Mouse (Mus musculus) midbrain, embryonic 16.5 days (tissue): ENCODE results near the gene Anxa2. TPM values are rescaled to one million over a fixed set of nuclear protein-coding genes. Genes with fewer than 3 reads are reported as not detected.

Experiments
- ATAC-seq: fragments of 200-750 bp; cut with Nextera tagmentation; 2 replicates; pipeline ENCODE4 v1.8.0; 2017; ENCODE audit warnings: moderate TSS enrichment
- H3K27ac ChIP-seq: fragments of 300-500 bp; sonication (generic); 2 replicates; pipeline ENCODE4 v1.5.1; 2014; ENCODE audit warnings: mild to moderate bottlenecking, low read length, mixed read lengths
- H3K27me3 ChIP-seq: fragments of 300-500 bp; sonication (generic); 2 replicates; pipeline ENCODE4 v1.6.1; 2014; ENCODE audit warnings: low read depth, low read length, mixed read lengths; ENCODE audit not compliant: control insufficient read depth, insufficient read depth
- H3K36me3 ChIP-seq: fragments of 300-500 bp; sonication (generic); 2 replicates; pipeline ENCODE4 v1.6.1; 2014; ENCODE audit warnings: mild to moderate bottlenecking, low read length, moderate library complexity, mixed read lengths; ENCODE audit not compliant: control insufficient read depth, insufficient read depth
- H3K4me1 ChIP-seq: fragments of 300-500 bp; sonication (generic); 2 replicates; pipeline ENCODE4 v1.6.1; 2014; ENCODE audit warnings: mild to moderate bottlenecking, low read length, mixed read lengths; ENCODE audit not compliant: control insufficient read depth, insufficient read depth
- H3K4me2 ChIP-seq: fragments of 300-500 bp; sonication (generic); 2 replicates; pipeline ENCODE4 v1.6.1; 2014; ENCODE audit warnings: mild to moderate bottlenecking, low read length, mixed read lengths
- H3K4me3 ChIP-seq: fragments of 300-500 bp; sonication (generic); 2 replicates; pipeline ENCODE4 v1.5.1; 2014; ENCODE audit warnings: low read depth, mild to moderate bottlenecking, low read length, moderate library complexity, mixed read lengths
- H3K9ac ChIP-seq: fragments of 300-500 bp; sonication (generic); 2 replicates; pipeline ENCODE4 v1.6.1; 2014; ENCODE audit warnings: low read depth, low read length, mixed read lengths
- H3K9me3 ChIP-seq: fragments of 300-500 bp; sonication (generic); replicated peaks from 2 replicates; pipeline ENCODE4 v1.6.1; 2014; ENCODE audit warnings: mild to moderate bottlenecking, low read length, mixed read lengths; ENCODE audit not compliant: control insufficient read depth, poor library complexity, severe bottlenecking
- WGBS: fragments of 180-500 bp; shearing (Covaris S2); extraction: QIAGEN DNeasy Blood & Tissue Kit; methylation state at CpG from one replicate; pipeline ENCODE4 v1.1.7; 2014; 5-methylcytosine and 5-hydroxymethylcytosine counted together
- polyA plus RNA-seq: library from polyadenylated mRNA; unstranded; fragments of >200 nt; fragmentation: Nextera tagmentation; extraction: Ambion mirVana; gene quantifications from 2 replicates; pipeline ENCODE4 v1.2.1, GENCODE M21; 2015

Gene Anxa2
- polyA plus RNA-seq, 1 experiment from 2014 or later, result 95.3 TPM

- no peak overlapping the region for H3K4me2 ChIP-seq
- ATAC-seq, result peak; percentile 26; the same call in 1 of the 2 replicates
- WGBS, result 43% methylated on average over 12 of the region's 12 CpGs
- no peak overlapping the region for H3K27ac ChIP-seq
- H3K4me3 ChIP-seq, result no peak overlapping the region
- no peaks in the 10 kb centered on the region; the same call in 1 of the 2 replicates for H3K27me3 ChIP-seq
- peaks cover 5% of the 10 kb centered on the region; the same call in 1 of the 2 replicates for H3K4me1 ChIP-seq
- H3K9ac ChIP-seq, result no peak overlapping the region
- no peaks in the 10 kb centered on the region for H3K9me3 ChIP-seq
- no peaks in the 10 kb centered on the region for H3K36me3 ChIP-seq
Observed at GRCm38 (mm10) chr9:69483811-69484210, 30.4 kb downstream of the Anxa2 start.

- H3K4me3 ChIP-seq, result no peak overlapping the region
- no peak overlapping the region for H3K9ac ChIP-seq
- H3K4me2 ChIP-seq, result no peak overlapping the region
- no peaks in the 10 kb centered on the region for H3K36me3 ChIP-seq
- H3K9me3 ChIP-seq, result no peaks in the 10 kb centered on the region
- peaks cover 6% of the 10 kb centered on the region; the same call in 1 of the 2 replicates for H3K4me1 ChIP-seq
- no peak overlapping the region for H3K27ac ChIP-seq
- no peaks in the 10 kb centered on the region; the same call in 1 of the 2 replicates for H3K27me3 ChIP-seq
- ATAC-seq, result no peak
- WGBS, result 72% methylated on average over 8 of the region's 8 CpGs
Observed at GRCm38 (mm10) chr9:69486140-69486539, 32.7 kb downstream of the Anxa2 start.

GRCm38 (mm10) chr9:69488510-69488909, 35.1 kb downstream of the Anxa2 start:
- no peaks in the 10 kb centered on the region; the same call in 1 of the 2 replicates for H3K27me3 ChIP-seq
- no peak for ATAC-seq
- H3K36me3 ChIP-seq, result no peaks in the 10 kb centered on the region
- peak overlapping the region; percentile 13; the same call in 1 of the 2 replicates for H3K4me2 ChIP-seq
- H3K9me3 ChIP-seq, result no peaks in the 10 kb centered on the region
- 28% methylated on average over 8 of the region's 8 CpGs for WGBS
- H3K4me1 ChIP-seq, result peaks cover 6% of the 10 kb centered on the region; the same call in 1 of the 2 replicates
- H3K27ac ChIP-seq, result no peak overlapping the region
- H3K4me3 ChIP-seq, result no peak overlapping the region
- H3K9ac ChIP-seq, result no peak overlapping the region

GRCm38 (mm10) chr9:69488972-69489371, 35.6 kb downstream of the Anxa2 start:
- no peak overlapping the region for H3K9ac ChIP-seq
- H3K36me3 ChIP-seq, result no peaks in the 10 kb centered on the region
- H3K4me1 ChIP-seq, result peaks cover 6% of the 10 kb centered on the region; the same call in 1 of the 2 replicates
- H3K4me2 ChIP-seq, result peak overlapping the region; percentile 13; the same call in 1 of the 2 replicates
- no peak overlapping the region for H3K4me3 ChIP-seq
- ATAC-seq, result peak; percentile 45; the same call in 1 of the 2 replicates
- no peaks in the 10 kb centered on the region for H3K9me3 ChIP-seq
- H3K27ac ChIP-seq, result no peak overlapping the region
- WGBS, result 8% methylated on average over 5 of the region's 5 CpGs
- no peaks in the 10 kb centered on the region; the same call in 1 of the 2 replicates for H3K27me3 ChIP-seq

- Histone ChIP-seq H3K4me2 (no peak overlapping the region), H3K27me3 (no peaks in the 10 kb centered on the region), H3K9ac (no peak overlapping the region), H3K9me3 (no peaks in the 10 kb centered on the region), H3K4me1 (peaks cover 6% of the 10 kb centered on the region; the same call in 1 of the 2 replicates), H3K4me3 (no peak overlapping the region), H3K36me3 (no peaks in the 10 kb centered on the region), H3K27ac (no peak overlapping the region)
- no peak for ATAC-seq
- WGBS, result 96% methylated on average over 6 of the region's 6 CpGs
Observed at GRCm38 (mm10) chr9:69492809-69493208, 39.4 kb downstream of the Anxa2 start.

GRCm38 (mm10) chr9:69502504-69502903, 49.1 kb downstream of the Anxa2 start:
- H3K4me2 ChIP-seq, result no peak overlapping the region
- peaks cover 8% of the 10 kb centered on the region for H3K4me1 ChIP-seq
- 29% methylated on average over 6 of the region's 6 CpGs for WGBS
- no peaks in the 10 kb centered on the region for H3K9me3 ChIP-seq
- no peak overlapping the region for H3K4me3 ChIP-seq
- H3K36me3 ChIP-seq, result no peaks in the 10 kb centered on the region
- ATAC-seq, result peak; percentile 51; the same call in 1 of the 2 replicates
- H3K27ac ChIP-seq, result no peak overlapping the region
- no peak overlapping the region for H3K9ac ChIP-seq
- no peaks in the 10 kb centered on the region; the same call in 1 of the 2 replicates for H3K27me3 ChIP-seq

- Histone ChIP-seq H3K36me3 (no peaks in the 10 kb centered on the region), H3K27me3 (no peaks in the 10 kb centered on the region; the same call in 1 of the 2 replicates), H3K9me3 (no peaks in the 10 kb centered on the region), H3K4me3 (no peak overlapping the region), H3K4me2 (no peak overlapping the region), H3K27ac (no peak overlapping the region), H3K4me1 (peaks cover 13% of the 10 kb centered on the region), H3K9ac (no peak overlapping the region)
- WGBS, result 12% methylated on average over 7 of the region's 7 CpGs
- no peak for ATAC-seq
Observed at GRCm38 (mm10) chr9:69505611-69506010, 52.2 kb downstream of the Anxa2 start.

- peak overlapping the region; percentile 33 for H3K4me2 ChIP-seq
- 21% methylated on average over 11 of the region's 11 CpGs for WGBS
- H3K27me3 ChIP-seq, result no peaks in the 10 kb centered on the region; the same call in 1 of the 2 replicates
- ATAC-seq, result no peak
- H3K27ac ChIP-seq, result peak overlapping the region; percentile 39; the same call in 1 of the 2 replicates
- no peak overlapping the region for H3K4me3 ChIP-seq
- no peaks in the 10 kb centered on the region for H3K36me3 ChIP-seq
- H3K9me3 ChIP-seq, result no peaks in the 10 kb centered on the region
- H3K9ac ChIP-seq, result peak overlapping the region; percentile 42
- peaks cover 14% of the 10 kb centered on the region for H3K4me1 ChIP-seq
Observed at GRCm38 (mm10) chr9:69507206-69507605, 53.8 kb downstream of the Anxa2 start.

GRCm38 (mm10) chr9:69508016-69508415, 54.6 kb downstream of the Anxa2 start:
- Histone ChIP-seq H3K9me3 (no peaks in the 10 kb centered on the region), H3K9ac (no peak overlapping the region)
- 84% methylated on average over 8 of the region's 8 CpGs for WGBS

More at GRCm38 (mm10) chr9:69508016-69508415, 54.6 kb downstream of the Anxa2 start:
- H3K27me3 ChIP-seq, result no peaks in the 10 kb centered on the region; the same call in 1 of the 2 replicates
- no peak overlapping the region for H3K4me2 ChIP-seq
- H3K4me3 ChIP-seq, result no peak overlapping the region
- ATAC-seq, result no peak
- peaks cover 16% of the 10 kb centered on the region for H3K4me1 ChIP-seq
- H3K27ac ChIP-seq, result no peak overlapping the region
- H3K36me3 ChIP-seq, result no peaks in the 10 kb centered on the region
